Mouse (Mus musculus) B cell, adult (primary cell): ENCODE measurements around the gene Bcl2l15. TPM values are rescaled to one million over a fixed set of nuclear protein-coding genes. Genes with fewer than 3 reads are reported as not detected.

Experiments used
- total RNA-seq: library from RNA; stranded (reverse); gene quantifications from 4 replicates; pipeline ENCODE4 v1.2.4, GENCODE M21; 2023; ENCODE audit not compliant: inconsistent age

The Bcl2l15 gene
- total RNA-seq, result 0.48 to 2.0 TPM (median 1.2 TPM) in 3 of 4 replicates, not detected in the other

GRCm38 (mm10) chr3:103832426-103832825, at the start of gene Bcl2l15:
Bcl2l15 (plus strand) TSS chr3:103832601.

GRCm38 (mm10) chr3:103791230-103792110, 40.9 kb upstream of the Bcl2l15 start, which contains the start of gene Hipk1:
Hipk1 (minus strand) TSS chr3:103791563.

DNA sequence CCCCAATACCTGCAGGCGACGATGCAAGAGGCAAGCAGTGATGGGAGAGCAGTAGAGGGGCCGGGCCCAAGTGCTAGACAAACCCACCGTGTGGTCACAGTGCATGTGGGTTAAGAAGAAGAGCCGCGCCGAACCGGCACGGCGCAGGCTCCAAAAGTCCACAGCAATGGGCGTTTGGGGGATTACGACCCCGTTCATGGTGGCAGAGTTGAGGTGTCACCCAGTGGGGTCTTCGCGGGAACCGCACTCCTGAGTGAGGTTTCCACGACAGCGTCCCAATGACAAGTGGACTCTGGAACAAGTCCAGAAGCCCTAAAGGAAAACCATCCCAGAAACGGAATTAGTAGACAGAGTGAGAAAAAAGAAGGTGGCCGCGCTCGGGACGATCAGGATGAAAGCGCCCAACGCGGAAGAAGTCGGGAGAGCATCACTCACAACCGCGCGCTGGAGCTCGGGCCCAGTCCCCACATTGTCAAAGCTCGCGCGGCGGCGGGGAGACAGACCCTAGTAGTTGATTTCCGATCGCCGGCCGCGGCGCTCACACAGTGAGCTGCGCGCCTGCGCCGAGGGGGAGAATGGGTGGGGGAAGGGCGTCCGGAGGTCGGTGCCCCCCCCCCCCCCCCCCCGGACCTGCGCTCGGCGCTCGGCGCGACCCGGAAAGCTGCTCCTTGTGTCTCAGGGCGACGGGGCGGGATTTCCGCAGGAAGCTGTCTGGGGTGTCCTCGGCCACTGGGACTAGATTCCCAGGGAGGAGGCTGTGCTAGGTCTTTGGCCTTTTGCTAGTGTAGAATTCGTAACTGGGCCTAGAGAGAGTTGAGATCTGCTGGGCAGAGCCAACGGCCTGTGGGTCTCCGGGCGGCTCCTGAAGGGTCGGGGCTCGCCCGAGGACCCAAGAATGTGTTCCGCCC, 23.3 kb upstream of the Bcl2l15 start, which contains the start of the genes Dclre1b, Ap4b1 and Gm43064:
TSS of gene Dclre1b (minus strand) at position 554 of the 908 bp plus-strand sequence.
TSS of gene Ap4b1 (plus strand) at position 630 of the 908 bp plus-strand sequence.
TSS of gene Gm43064 (plus strand) at position 683 of the 908 bp plus-strand sequence.

DNA sequence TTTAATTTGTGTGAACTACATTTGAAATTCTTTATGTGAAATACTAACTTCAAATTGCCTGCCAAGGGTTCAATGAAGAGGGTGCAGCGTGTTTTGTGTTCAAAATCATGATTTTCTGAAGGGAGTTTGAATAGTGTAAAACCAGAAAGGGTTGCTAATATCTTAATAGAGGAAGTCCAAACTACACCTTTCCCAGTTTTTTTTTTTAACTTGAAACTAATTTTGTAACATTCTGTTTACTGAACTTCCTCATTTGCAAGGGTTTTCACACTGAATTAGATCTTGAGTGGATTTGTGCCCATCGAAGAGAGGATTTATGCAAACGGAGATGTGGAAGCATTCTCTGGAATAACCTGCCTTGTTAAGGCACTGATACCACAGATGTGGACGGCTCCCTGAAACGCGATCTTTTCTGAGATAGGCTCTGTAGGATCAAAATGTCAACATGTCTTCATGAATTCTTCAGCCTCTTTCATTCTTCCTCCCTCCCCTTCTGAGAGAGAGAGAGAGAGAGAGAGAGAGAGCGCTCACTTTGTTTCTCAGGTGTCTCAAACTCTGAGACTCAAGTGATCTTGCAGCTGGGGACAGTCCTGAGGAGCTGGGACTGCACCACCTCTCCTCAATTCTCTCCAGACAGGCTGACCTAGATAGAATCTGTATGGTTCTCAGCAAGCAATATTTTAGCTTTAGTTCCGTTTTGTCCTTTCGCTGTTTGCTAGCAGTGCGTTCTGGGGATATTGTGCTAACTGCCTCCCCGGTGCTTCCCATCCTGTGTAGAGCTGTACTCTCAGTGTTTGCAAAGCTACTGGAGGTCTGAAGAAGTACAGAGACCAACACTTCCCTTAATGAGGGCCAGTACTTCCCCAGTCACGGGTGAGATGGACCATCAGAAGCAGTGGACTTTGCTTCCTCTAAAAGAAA, 26.7 kb downstream of the Bcl2l15 start, which contains the start of gene Ptpn22:
TSS of gene Ptpn22 (plus strand) at position 915 of the 921 bp plus-strand sequence.

Other genes with a start within 250 kb of the Bcl2l15 start
- 1.7 to 2.8 TPM (median 2.0 TPM) in 4 replicates for gene Atg4a-ps, start 186.5 kb upstream of the Bcl2l15 start, total RNA-seq
- 1.2 to 2.2 TPM (median 1.5 TPM) in 4 replicates for gene Olfml3, start 94.6 kb upstream of the Bcl2l15 start, total RNA-seq
- gene Gm10964, start 93.2 kb upstream of the Bcl2l15 start, total RNA-seq, result not detected in 4 replicates
- gene Hipk1, start 41.0 kb upstream of the Bcl2l15 start, total RNA-seq, result 194 to 217 TPM (median 210 TPM) in 4 replicates
- gene Dclre1b, start 23.2 kb upstream of the Bcl2l15 start, total RNA-seq, result 19.0 to 27.0 TPM (median 24.3 TPM) in 4 replicates
- 24.1 to 27.3 TPM (median 26.1 TPM) in 4 replicates for gene Ap4b1, start 23.1 kb upstream of the Bcl2l15 start, total RNA-seq
- 0.54 to 2.0 TPM (median 0.58 TPM) in 3 of 4 replicates, not detected in the other for gene Gm43064, start 23.0 kb upstream of the Bcl2l15 start, total RNA-seq
- gene Ptpn22, start 27.2 kb downstream of the Bcl2l15 start, total RNA-seq, result 121 to 169 TPM (median 142 TPM) in 4 replicates
- 44.0 to 51.5 TPM (median 49.9 TPM) in 4 replicates for gene Rsbn1, start 81.5 kb downstream of the Bcl2l15 start, total RNA-seq
- 22.0 to 28.4 TPM (median 23.6 TPM) in 4 replicates for gene Phtf1, start 135.5 kb downstream of the Bcl2l15 start, total RNA-seq